Mouse (Mus musculus): ENCODE measurements at regions not wholly inside any gene's neighbourhood (a gene's known extent, or its start where the extent isn't known, plus 50 kb on each side); places are given as distances from the start of the nearest gene placed in this dataset.

- no peak for DNase-seq
These were observed 71.0 kb upstream of the Usp24 start for GRCm38 (mm10) chr4:106244826-106245510.

- DNase-seq: no peak
These were observed 69.3 kb upstream of the Usp24 start for GRCm38 (mm10) chr4:106246695-106247094.

- no peak for DNase-seq
These were observed 68.6 kb upstream of the Usp24 start for GRCm38 (mm10) chr4:106247398-106247797.

GRCm38 (mm10) chr4:106248272-106248671 is 67.7 kb upstream of the Usp24 start:
- no peak for DNase-seq

- DNase-seq: no peak
These were observed 66.8 kb upstream of the Usp24 start for GRCm38 (mm10) chr4:106249028-106249782.

- no peak for DNase-seq
These were observed 66.0 kb upstream of the Usp24 start for GRCm38 (mm10) chr4:106250048-106250447.

GRCm38 (mm10) chr4:106251430-106251829 is 64.6 kb upstream of the Usp24 start:
- no peak for DNase-seq

GRCm38 (mm10) chr4:106252946-106253345 is 63.1 kb upstream of the Usp24 start:
- no peak for DNase-seq

GRCm38 (mm10) chr4:106254761-106255475 is 61.1 kb upstream of the Usp24 start:
- DNase-seq: no peak

GRCm38 (mm10) chr4:106255959-106256609 is 59.9 kb upstream of the Usp24 start:
- peak; percentile 22 for DNase-seq

- no peak for DNase-seq
These were observed 54.6 kb upstream of the Usp24 start for GRCm38 (mm10) chr4:106261404-106261803.

GRCm38 (mm10) chr4:106261901-106262560 is 54.0 kb upstream of the Usp24 start:
- no peak for DNase-seq

- DNase-seq: no peak
These were observed 53.0 kb upstream of the Usp24 start for GRCm38 (mm10) chr4:106262751-106263725.

All from right cerebral cortex, postnatal 25 days (tissue).